Mouse (Mus musculus) CH12.LX (cell line): Measurements from ENCODE around the gene Spin1. TPM values are rescaled to one million over a fixed set of nuclear protein-coding genes. Genes with fewer than 3 reads are reported as not detected.

Source experiments
- DNase-seq: peaks from one replicate; pipeline ENCODE4 v3.0.0-alpha.2; 2013; ENCODE audit errors: extremely low read depth
- H3K27ac ChIP-seq: 2 replicates; pipeline ENCODE4 v1.5.1; 2012; ENCODE audit warnings: low read depth, mild to moderate bottlenecking, control low read depth, moderate library complexity; ENCODE audit not compliant: insufficient read depth
- H3K27me3 ChIP-seq: replicated peaks from 2 replicates; pipeline ENCODE3; 2012; ENCODE audit warnings: inconsistent platforms
- H3K36me3 ChIP-seq, 2 experiments: replicated peaks in 1 of 2; 2 replicates each; pipeline versions ENCODE3 to v1.6.1; 2012; ENCODE audit warnings: inconsistent platforms in 1 of 2, low read length in 1 of 2, mild to moderate bottlenecking in 1 of 2, mixed read lengths in 1 of 2, moderate library complexity in 1 of 2; ENCODE audit not compliant: control insufficient read depth in 1 of 2, insufficient read depth in 1 of 2
- H3K4me1 ChIP-seq, 2 experiments: 2 replicates each; pipeline ENCODE4 v1.6.1; 2012; ENCODE audit warnings: inconsistent platforms in 1 of 2, moderate library complexity in 1 of 2; ENCODE audit not compliant: insufficient read depth in 2 of 2, control insufficient read depth in 1 of 2
- H3K4me2 ChIP-seq: 2 replicates; pipeline ENCODE4 v1.6.1; 2012; ENCODE audit warnings: low read depth, mild to moderate bottlenecking, control low read depth; ENCODE audit not compliant: poor library complexity, insufficient read depth, severe bottlenecking
- H3K4me3 ChIP-seq, 3 experiments: fragments of 150-350 bp in 1 of 3; sonication (generic) in 1 of 3; replicated peaks in 1 of 3; 2 replicates each; pipeline versions ENCODE3 to v1.5.1; 2011 to 2012; ENCODE audit warnings: low read depth in 2 of 3, low read length in 2 of 3, mild to moderate bottlenecking in 2 of 3, moderate library complexity in 2 of 3, control low read depth in 1 of 3, improper control_type of control experiment in 1 of 3, inconsistent platforms in 1 of 3, mixed read lengths in 1 of 3; ENCODE audit not compliant: poor library complexity in 1 of 3
- H3K79me2 ChIP-seq: replicated peaks from 2 replicates; pipeline ENCODE4 v1.6.1; 2012; ENCODE audit warnings: mild to moderate bottlenecking, moderate library complexity; ENCODE audit not compliant: control insufficient read depth, poor library complexity, insufficient read depth, severe bottlenecking; ENCODE audit errors: extremely low read depth
- H3K9ac ChIP-seq: 2 replicates; pipeline ENCODE4 v1.6.1; 2012; ENCODE audit warnings: low read depth, mild to moderate bottlenecking, control low read depth, moderate library complexity; ENCODE audit not compliant: insufficient read depth
- H3K9me3 ChIP-seq: replicated peaks from 2 replicates; pipeline ENCODE3; 2012; ENCODE audit warnings: low read length, inconsistent platforms, mixed read lengths
- CHD1 ChIP-seq: IDR thresholded peaks from 2 replicates; pipeline ENCODE4 v1.6.1; 2012; ENCODE audit warnings: low read depth, low read length, improper control_type of control experiment, inconsistent platforms
- CHD2 ChIP-seq: IDR thresholded peaks from 2 replicates; pipeline ENCODE4 v1.6.1; 2011; ENCODE audit warnings: low read length, improper control_type of control experiment
- CTCF ChIP-seq, 2 experiments: IDR thresholded peaks in 1 of 2; conservative IDR thresholded peaks in 1 of 2; 2 replicates each; pipeline ENCODE4 v1.5.1; 2011 to 2012; ENCODE audit warnings: low read depth in 2 of 2, low read length in 2 of 2, improper control_type of control experiment in 1 of 2, inconsistent platforms in 1 of 2, mild to moderate bottlenecking in 1 of 2, moderate library complexity in 1 of 2
- HCFC1 ChIP-seq: IDR thresholded peaks from 2 replicates; pipeline ENCODE4 v1.6.1; 2012; ENCODE audit warnings: low read depth, mild to moderate bottlenecking, inconsistent platforms, low read length, improper control_type of control experiment
- MEF2A ChIP-seq: IDR thresholded peaks from 2 replicates; pipeline ENCODE4 v1.6.1; 2014; ENCODE audit warnings: low read depth, mild to moderate bottlenecking, inconsistent platforms, low read length, improper control_type of control experiment, borderline replicate concordance
- MYC ChIP-seq: IDR thresholded peaks from 2 replicates; pipeline ENCODE4 v1.6.1; 2011; ENCODE audit warnings: low read depth, mild to moderate bottlenecking, improper control_type of control experiment, low read length
- NELFE ChIP-seq: IDR thresholded peaks from 2 replicates; pipeline ENCODE4 v1.6.1; 2011; ENCODE audit warnings: low read depth, low read length, improper control_type of control experiment
- POLR2A ChIP-seq: IDR thresholded peaks from 2 replicates; pipeline ENCODE4 v1.6.1; 2011; ENCODE audit warnings: low read depth, mild to moderate bottlenecking, improper control_type of control experiment, low read length
- POLR2AphosphoS2 ChIP-seq: IDR thresholded peaks from 2 replicates; pipeline ENCODE4 v1.6.1; 2011; ENCODE audit warnings: low read depth, low read length, improper control_type of control experiment
- RAD21 ChIP-seq: IDR thresholded peaks from 2 replicates; pipeline ENCODE4 v1.6.1; 2011; ENCODE audit warnings: low read depth, mild to moderate bottlenecking, low read length, improper control_type of control experiment, moderate library complexity
- RCOR1 ChIP-seq: conservative IDR thresholded peaks from 2 replicates; pipeline ENCODE4 v1.6.1; 2012; ENCODE audit warnings: low read depth, mild to moderate bottlenecking, inconsistent platforms, low read length, improper control_type of control experiment
- SIN3A ChIP-seq: IDR thresholded peaks from 2 replicates; pipeline ENCODE4 v1.6.1; 2012; ENCODE audit warnings: low read length, improper control_type of control experiment, inconsistent platforms
- SMC3 ChIP-seq: IDR thresholded peaks from 2 replicates; pipeline ENCODE4 v1.6.1; 2011; ENCODE audit warnings: low read depth, low read length, improper control_type of control experiment
- TCF12 ChIP-seq: IDR thresholded peaks from 2 replicates; pipeline ENCODE4 v1.6.1; 2014; ENCODE audit warnings: low read depth, mild to moderate bottlenecking, inconsistent platforms, low read length, improper control_type of control experiment
- USF2 ChIP-seq: conservative IDR thresholded peaks from 2 replicates; pipeline ENCODE4 v1.6.1; 2011; ENCODE audit warnings: low read depth, low read length, improper control_type of control experiment
- ZKSCAN1 ChIP-seq: IDR thresholded peaks from 2 replicates; pipeline ENCODE4 v1.6.1; 2012; ENCODE audit warnings: low read depth, inconsistent platforms, low read length, improper control_type of control experiment, borderline replicate concordance
- ZMIZ1 ChIP-seq: IDR thresholded peaks from 2 replicates; pipeline ENCODE4 v1.6.1; 2012; ENCODE audit warnings: low read depth, mild to moderate bottlenecking, inconsistent platforms, low read length, improper control_type of control experiment
- ZNF384 ChIP-seq: IDR thresholded peaks from 2 replicates; pipeline ENCODE4 v1.6.1; 2012; ENCODE audit warnings: low read depth, low read length, improper control_type of control experiment, inconsistent platforms
- dilution Hi-C: fragments of 300-500 bp; cut with MboI; formaldehyde crosslinking; loops from 2 replicates; pipeline ENCODE4 v1.14.3; 2020; ENCODE audit warnings: low sequenced_read_pairs; ENCODE audit not compliant: extremely low pct_unique_long_range_greater_than_20kb, extremely low pct_ligation_motif_present
- in situ Hi-C: fragments of 300-500 bp; cut with MboI; formaldehyde crosslinking; loops from 3 replicates; pipeline ENCODE4 v1.14.3; 2019; ENCODE audit warnings: low sequenced_read_pairs, low pct_ligation_motif_present, low pct_unique_long_range_greater_than_20kb, mixed read lengths
- polyA plus RNA-seq: library from polyadenylated mRNA; unstranded; fragments of >175 nt; gene quantifications from 2 replicates; pipeline ENCODE4 v1.2.1, GENCODE M21; 2012; ENCODE audit warnings: low read depth; ENCODE audit not compliant: insufficient read length
- total RNA-seq, 2 experiments: library from RNA; depleted of rRNA; stranded (reverse); fragments of 300-350 nt in 1 of 2; fragments of >200 nt in 1 of 2; gene quantifications; 2 replicates each; pipeline ENCODE4 v1.2.3; 2012 to 2014

The Spin1 gene
- total and polyA plus RNA-seq, 3 experiments = 15.2 to 37.8 (median 25.4) TPM

DNA sequence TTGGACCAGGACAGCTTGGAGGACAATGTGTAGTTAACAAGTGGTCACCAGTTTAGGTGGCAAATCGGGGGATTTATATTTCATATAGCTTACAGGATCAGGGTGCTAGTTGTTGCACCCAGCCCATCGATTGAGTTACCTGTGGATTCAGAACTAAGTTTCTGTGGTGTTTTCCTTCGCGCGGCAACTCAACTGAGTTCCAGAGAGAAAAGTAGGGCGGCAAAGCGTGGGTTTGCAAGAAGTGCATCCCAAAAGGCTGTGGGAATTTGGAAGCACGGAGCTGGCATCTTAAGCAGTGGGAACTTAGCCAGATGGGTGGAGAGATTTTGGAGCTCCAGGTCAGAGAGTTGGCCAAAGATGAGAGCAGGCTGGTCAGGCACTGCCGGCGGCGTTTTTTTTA, 14.7 kb upstream of the Spin1 start:
- Histone ChIP-seq H3K4me1 (no peaks in the 10 kb centered on the region), H3K9me3 (no peaks in the 10 kb centered on the region), H3K27ac (no peak overlapping the region), H3K36me3 (no peaks in the 10 kb centered on the region), H3K4me2 (no peak overlapping the region), H3K79me2 (no peaks in the 10 kb centered on the region), H3K9ac (no peak overlapping the region), H3K4me3 (no peak overlapping the region), H3K27me3 (no peaks in the 10 kb centered on the region)
- in situ Hi-C loops (no loop called here), dilution Hi-C loops (no loop called here)
- TF ChIP-seq MYC (no peak), HCFC1 (no peak), POLR2AphosphoS2 (no peak), NELFE (no peak), CHD1 (no peak), POLR2A (no peak), MEF2A (no peak), SMC3 (no peak), ZMIZ1 (no peak)
- no peak for DNase-seq

- H3K4me1 ChIP-seq = no peaks in the 10 kb centered on the region
- in situ Hi-C loops = no loop called here
- no peak overlapping the region for H3K9ac ChIP-seq
- no peaks in the 10 kb centered on the region for H3K9me3 ChIP-seq
- no peak for DNase-seq
- no peaks in the 10 kb centered on the region for H3K36me3 ChIP-seq
- dilution Hi-C loops = no loop called here
- no peak overlapping the region for H3K4me2 ChIP-seq
- TF ChIP-seq SIN3A (no peak), CTCF (conservative IDR thresholded peaks at IDR 0.05 in 1 of 2, IDR thresholded peaks at IDR 0.05 in 1 of 2; ENCODE audit: low read depth in 2 of 2, low read length in 2 of 2) (no peak), RAD21 (no peak), ZNF384 (no peak), TCF12 (no peak), CHD2 (no peak), ZMIZ1 (no peak), NELFE (no peak), CHD1 (no peak), USF2 (no peak), RCOR1 (no peak), ZKSCAN1 (no peak)
- H3K4me3 ChIP-seq = no peak overlapping the region
- H3K27ac ChIP-seq = no peak overlapping the region
- no peaks in the 10 kb centered on the region for H3K79me2 ChIP-seq
- H3K27me3 ChIP-seq = no peaks in the 10 kb centered on the region
These were observed 13.4 kb upstream of the Spin1 start for GRCm38 (mm10) chr13:51087253-51087652.
